Mouse (Mus musculus): ENCODE data around the gene Cr2. TPM values are rescaled to one million over a fixed set of nuclear protein-coding genes. Genes with fewer than 3 reads are reported as not detected.

The Cr2 gene
- total RNA-seq (2012; rRNA removed) (not detected in 2 replicates), polyA plus RNA-seq (2012; ENCODE audit: insufficient read depth in 1 of 2, insufficient read length in 2 of 2, low read depth in 1 of 2, low replicate concordance in 2 of 2, missing spikeins in 1 of 2) (under 1 TPM in 1 of 2 experiments, not detected in 1; 0.08 TPM)

- Histone ChIP-seq H3K4me1 (ENCODE audit: control insufficient read depth in 1 of 2, insufficient read depth in 2 of 2, low read length in 2 of 2) (no peaks in the 10 kb centered on the region), H3K9ac (ENCODE audit: control insufficient read depth, low read depth, low read length, poor library complexity, severe bottlenecking) (no peak within 1 kb of the TSS), H3K9me3 (replicated peaks; ENCODE audit: insufficient read depth, low read length) (no peaks in the 10 kb centered on the region), H3K79me2 (ENCODE audit: control insufficient read depth, insufficient read depth, low read length, poor library complexity) (no peaks in the 10 kb centered on the region), H3K27ac (ENCODE audit: control insufficient read depth, low read depth, low read length) (no peak within 1 kb of the TSS), H3K27me3 (ENCODE audit: control insufficient read depth in 1 of 2, insufficient read depth in 2 of 2, low read length in 2 of 2) (peaks cover 6 to 14% of the 10 kb centered on the region in 2 experiments), H3K36me3 (ENCODE audit: control insufficient read depth in 1 of 2, insufficient read depth in 2 of 2, low read length in 2 of 2) (no peaks in the 10 kb centered on the region), H3K4me3 (ENCODE audit: control insufficient read depth in 1 of 2, insufficient read depth in 1 of 2, low read depth in 2 of 2, low read length in 2 of 2) (no peak within 1 kb of the TSS)
- TF ChIP-seq TCF12 (IDR thresholded peaks at IDR 0.05; ENCODE audit: low read depth, low read length) (no peak), USF1 (IDR thresholded peaks at IDR 0.05; ENCODE audit: low read depth, low read length) (no peak), ZMIZ1 (IDR thresholded peaks at IDR 0.05; ENCODE audit: low read depth, low read length) (no peak), SMC3 (IDR thresholded peaks at IDR 0.05; ENCODE audit: low read depth, low read length) (no peak), HCFC1 (IDR thresholded peaks at IDR 0.05; ENCODE audit: low read depth, low read length) (no peak), POLR2A (IDR thresholded peaks at IDR 0.05; ENCODE audit: control insufficient read depth in 1 of 2, insufficient read depth in 1 of 2, low read depth in 1 of 2, low read length in 2 of 2, poor library complexity in 1 of 2) (no peak), TBP (IDR thresholded peaks at IDR 0.05; ENCODE audit: low read depth, low read length) (no peak), ZKSCAN1 (IDR thresholded peaks at IDR 0.05; ENCODE audit: low read depth, low read length) (no peak), JUND (IDR thresholded peaks at IDR 0.05; ENCODE audit: low read depth, low read length) (no peak), MAFK (IDR thresholded peaks at IDR 0.05; ENCODE audit: borderline replicate concordance, low read depth, low read length) (no peak), MYC (IDR thresholded peaks at IDR 0.05; ENCODE audit: low read depth, low read length) (no peak), MAZ (IDR thresholded peaks at IDR 0.05; ENCODE audit: low read depth, low read length) (no peak), ELF1 (IDR thresholded peaks at IDR 0.05; ENCODE audit: low read depth, low read length) (no peak), KAT2A (conservative IDR thresholded peaks at IDR 0.05; ENCODE audit: low read depth, low read length) (no peak), ZNF384 (IDR thresholded peaks at IDR 0.05; ENCODE audit: low read depth, low read length) (no peak)
- no peak for DNase-seq (ENCODE audit: low read depth, low spot score)
Measured at GRCm38 (mm10) chr1:195175980-195176931, at the start of gene Cr2. TSS of gene Cr2 (minus strand) at chr1:195176716.

DNA sequence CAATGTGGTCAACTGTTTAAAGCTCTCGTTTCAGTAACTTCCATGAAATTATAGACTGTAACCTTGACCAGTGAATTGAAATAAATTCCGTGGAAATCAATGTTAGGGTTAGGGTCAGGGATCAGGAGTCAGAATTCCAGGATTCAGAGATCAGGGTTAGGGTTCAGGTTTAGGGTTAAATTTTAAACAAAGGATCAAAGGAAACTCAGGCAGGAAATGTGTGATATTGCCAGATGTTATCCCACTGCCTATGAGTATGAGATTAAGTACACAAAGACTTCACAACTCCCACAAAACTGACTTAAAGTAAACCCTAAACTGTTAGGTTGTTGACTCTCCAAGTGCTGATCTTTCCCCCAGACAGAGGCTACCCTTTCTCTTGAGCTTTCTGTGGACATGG is 45.3 kb upstream of the Cr2 start:
- Histone ChIP-seq H3K9ac (ENCODE audit: control insufficient read depth, low read depth, low read length, poor library complexity, severe bottlenecking) (no peak overlapping the region), H3K79me2 (ENCODE audit: control insufficient read depth, insufficient read depth, low read length, poor library complexity) (no peaks in the 10 kb centered on the region), H3K9me3 (replicated peaks; ENCODE audit: insufficient read depth, low read length) (no peaks in the 10 kb centered on the region), H3K4me3 (ENCODE audit: control insufficient read depth in 1 of 2, insufficient read depth in 1 of 2, low read depth in 2 of 2, low read length in 2 of 2) (no peak overlapping the region), H3K4me1 (ENCODE audit: control insufficient read depth in 1 of 2, insufficient read depth in 2 of 2, low read length in 2 of 2) (no peaks in the 10 kb centered on the region), H3K27ac (ENCODE audit: control insufficient read depth, low read depth, low read length) (no peak overlapping the region), H3K27me3 (ENCODE audit: control insufficient read depth in 1 of 2, insufficient read depth in 2 of 2, low read length in 2 of 2) (peaks cover 0 to 9% of the 10 kb centered on the region in 2 experiments; a peak in 3 of 4 replicates), H3K36me3 (ENCODE audit: control insufficient read depth in 1 of 2, insufficient read depth in 2 of 2, low read length in 2 of 2) (no peaks in the 10 kb centered on the region)
- no peak for DNase-seq (ENCODE audit: low read depth, low spot score)
- no peak for TF ChIP-seq POLR2A (IDR thresholded peaks at IDR 0.05; ENCODE audit: control insufficient read depth in 1 of 2, insufficient read depth in 1 of 2, low read depth in 1 of 2, low read length in 2 of 2, poor library complexity in 1 of 2)
- no peak for TF ChIP-seq UBTF (IDR thresholded peaks at IDR 0.05; ENCODE audit: borderline replicate concordance, insufficient read depth, low read depth, low read length)
- TF ChIP-seq CTCF (IDR thresholded peaks at IDR 0.05 in 2 of 3, conservative IDR thresholded peaks at IDR 0.05 in 1 of 3; ENCODE audit: control insufficient read depth in 1 of 3, insufficient read depth in 1 of 3, low read depth in 2 of 3, low read length in 3 of 3, poor library complexity in 1 of 3, severe bottlenecking in 1 of 3), result no peak
- TF ChIP-seq NELFE (IDR thresholded peaks at IDR 0.05; ENCODE audit: low read depth, low read length), result no peak
- TF ChIP-seq MAX (IDR thresholded peaks at IDR 0.05; ENCODE audit: low read length), result no peak
- TF ChIP-seq CHD2 (IDR thresholded peaks at IDR 0.05; ENCODE audit: low read length), result no peak
- TF ChIP-seq RCOR1 (IDR thresholded peaks at IDR 0.05; ENCODE audit: low read depth, low read length), result no peak
- no peak for TF ChIP-seq MYC (IDR thresholded peaks at IDR 0.05; ENCODE audit: low read depth, low read length)
- TF ChIP-seq ZC3H11A (IDR thresholded peaks at IDR 0.05; ENCODE audit: low read depth, low read length), result no peak
- TF ChIP-seq MXI1 (IDR thresholded peaks at IDR 0.05; ENCODE audit: low read depth, low read length), result no peak
- no peak for TF ChIP-seq ZKSCAN1 (IDR thresholded peaks at IDR 0.05; ENCODE audit: low read depth, low read length)
- TF ChIP-seq TAL1 (IDR thresholded peaks at IDR 0.05; ENCODE audit: low read length), result no peak
- TF ChIP-seq HCFC1 (IDR thresholded peaks at IDR 0.05; ENCODE audit: low read depth, low read length), result no peak
- no peak for TF ChIP-seq SIN3A (IDR thresholded peaks at IDR 0.05; ENCODE audit: low read length)
- no peak for TF ChIP-seq GATA1 (IDR thresholded peaks at IDR 0.05; ENCODE audit: low read depth, low read length)
- no peak for TF ChIP-seq USF2 (IDR thresholded peaks at IDR 0.05; ENCODE audit: borderline replicate concordance in 1 of 2, insufficient read depth in 1 of 2, low read depth in 1 of 2, low read length in 2 of 2)
- TF ChIP-seq EP300 (IDR thresholded peaks at IDR 0.05; ENCODE audit: low read depth in 1 of 2, low read length in 2 of 2), result no peak

Measured in MEL (cell line).